Mouse (Mus musculus) E14TG2a.4 (cell line): ENCODE results near the gene Optn.

ENCODE experiments used
- H3K27me3 ChIP-seq: 2 replicates; pipeline ENCODE4 v1.6.1; 2014; ENCODE audit warnings: low read length, control low read depth; ENCODE audit not compliant: insufficient read depth
- H3K36me3 ChIP-seq: 2 replicates; pipeline ENCODE4 v1.6.1; 2014; ENCODE audit warnings: low read length, control low read depth; ENCODE audit not compliant: insufficient read depth
- H3K4me1 ChIP-seq: replicated peaks from 2 replicates; pipeline ENCODE4 v1.6.1; 2014; ENCODE audit warnings: low read depth, low read length, control low read depth
- H3K4me3 ChIP-seq: replicated peaks from 2 replicates; pipeline ENCODE4 v1.5.1; 2014; ENCODE audit warnings: mild to moderate bottlenecking, low read length
- H3K9me3 ChIP-seq: 2 replicates; pipeline ENCODE4 v1.6.1; 2014; ENCODE audit warnings: low read length, control low read depth
- CTCF ChIP-seq: conservative IDR thresholded peaks from 2 replicates; pipeline ENCODE4 v1.5.1; 2014; ENCODE audit warnings: low read length
- NANOG ChIP-seq: IDR thresholded peaks from 2 replicates; pipeline ENCODE4 v1.6.1; 2014; ENCODE audit warnings: borderline replicate concordance, low read length, mixed read lengths
- POU5F1 ChIP-seq: IDR thresholded peaks from 2 replicates; pipeline ENCODE4 v1.6.1; 2014; ENCODE audit warnings: low read length, borderline replicate concordance

The Optn gene

DNA sequence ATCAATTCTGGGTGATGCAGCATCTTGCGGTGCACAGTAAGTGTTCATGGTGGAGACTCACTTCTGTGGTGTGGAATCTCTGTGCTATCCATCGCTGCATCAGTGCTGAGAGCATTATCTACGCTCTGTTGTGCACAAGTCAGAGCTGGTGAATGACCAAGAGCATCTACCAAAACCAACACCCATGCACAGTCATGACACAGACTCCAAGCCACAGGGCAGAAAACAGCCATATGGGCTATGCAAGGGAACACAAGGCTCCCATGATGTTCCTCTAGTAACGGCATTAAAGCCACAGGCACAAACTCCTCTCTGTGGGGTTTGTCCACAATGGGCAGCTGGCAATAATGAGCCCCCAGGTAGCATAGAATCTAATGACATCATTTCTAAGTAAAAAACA lies 34.0 kb downstream of the Optn start:
- Histone ChIP-seq H3K27me3 (no peaks in the 10 kb centered on the region), H3K36me3 (peaks cover 7% of the 10 kb centered on the region; the same call in 1 of the 2 replicates), H3K9me3 (no peaks in the 10 kb centered on the region), H3K4me1 (peaks cover 48% of the 10 kb centered on the region), H3K4me3 (no peak overlapping the region)
- no peak for TF ChIP-seq CTCF

DNA sequence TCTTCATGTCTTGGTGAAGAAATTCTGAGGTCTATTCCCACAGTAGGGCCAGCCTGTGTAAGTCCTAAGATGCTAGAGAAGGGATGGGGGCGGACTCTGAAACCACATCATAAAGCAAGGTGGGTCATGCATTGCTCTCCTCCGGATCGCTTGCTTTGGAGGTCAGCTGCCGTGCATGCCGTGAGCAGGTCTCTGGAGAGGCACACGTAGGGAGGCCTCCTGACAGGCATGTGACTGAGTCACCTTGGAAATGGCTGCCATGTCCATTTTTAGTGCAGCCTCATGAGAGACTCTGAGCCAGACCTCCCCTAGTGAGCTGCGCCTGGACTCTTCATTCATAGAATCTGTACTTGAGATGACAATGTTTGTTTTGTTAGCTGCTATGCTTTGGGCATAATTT lies 35.8 kb downstream of the Optn start:
- H3K27me3 ChIP-seq, result no peaks in the 10 kb centered on the region
- TF ChIP-seq POU5F1 (no peak), NANOG (no peak), CTCF (no peak)

DNA sequence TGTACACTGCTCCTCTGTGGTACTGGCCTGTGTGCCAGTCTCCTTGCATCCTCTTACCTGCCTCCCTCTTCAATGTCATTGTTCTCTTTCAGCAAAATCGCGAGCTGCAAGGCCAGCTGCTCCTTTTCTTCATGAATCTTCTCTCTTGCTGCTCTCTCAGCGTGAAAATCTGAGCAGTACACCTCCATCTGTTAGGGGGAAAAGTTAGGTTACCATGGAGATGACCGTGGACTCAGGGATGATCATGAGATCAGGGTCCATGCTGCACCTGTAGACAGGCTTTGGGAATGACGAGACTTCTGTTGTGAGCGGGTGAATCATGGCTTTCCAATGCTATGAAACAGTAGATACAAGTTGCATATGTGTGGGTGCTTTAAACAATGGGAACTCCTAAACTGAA lies 36.8 kb downstream of the Optn start:
- H3K36me3 ChIP-seq, result peaks cover 7% of the 10 kb centered on the region; the same call in 1 of the 2 replicates

More for the DNA sequence above, 35.8 kb downstream of the Optn start:
- Histone ChIP-seq H3K4me1 (peaks cover 37% of the 10 kb centered on the region), H3K4me3 (0 out of 2 replicates have a peak overlapping the region, but pooled peaks have one; percentile 1), H3K36me3 (peaks cover 7% of the 10 kb centered on the region; the same call in 1 of the 2 replicates), H3K9me3 (no peaks in the 10 kb centered on the region)

DNA sequence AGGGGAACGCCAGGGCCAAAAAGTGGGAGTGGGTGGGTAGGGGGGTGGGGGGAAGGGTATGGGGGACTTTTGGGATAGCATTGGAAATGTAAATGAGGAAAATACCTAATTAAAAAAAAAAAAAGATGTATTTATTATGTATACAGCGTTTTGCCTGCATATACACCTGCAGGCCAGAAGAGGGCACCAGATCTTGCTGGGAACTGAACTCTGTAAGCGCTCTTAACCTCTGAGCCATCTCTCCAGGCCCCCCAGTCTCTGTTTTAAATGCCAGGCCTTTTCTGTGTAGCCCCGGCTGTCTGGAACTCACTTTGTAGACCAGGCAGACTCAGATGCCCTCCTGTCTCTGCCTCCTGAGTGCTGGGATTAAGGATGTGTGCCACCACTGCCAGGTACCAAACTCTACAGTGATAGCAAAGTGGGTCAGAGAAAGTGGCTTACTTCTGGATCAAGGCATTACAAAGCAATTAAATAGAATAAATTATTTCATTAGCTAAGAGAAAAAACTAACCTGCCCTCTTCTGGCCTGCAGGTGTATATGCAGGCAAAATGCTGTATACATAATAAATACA lies 38.6 kb downstream of the Optn start:
- TF ChIP-seq CTCF, result peak; percentile 50
- no peak for TF ChIP-seq NANOG
- TF ChIP-seq POU5F1, result no peak
- Histone ChIP-seq H3K9me3 (no peaks in the 10 kb centered on the region), H3K4me3 (no peak overlapping the region), H3K27me3 (no peaks in the 10 kb centered on the region), H3K4me1 (peaks cover 26% of the 10 kb centered on the region), H3K36me3 (peaks cover 9% of the 10 kb centered on the region; the same call in 1 of the 2 replicates)

More for the DNA sequence above, 36.8 kb downstream of the Optn start:
- TF ChIP-seq NANOG (no peak), POU5F1 (no peak), CTCF (no peak)
- H3K27me3 ChIP-seq, result no peaks in the 10 kb centered on the region
- H3K9me3 ChIP-seq, result no peaks in the 10 kb centered on the region
- peaks cover 27% of the 10 kb centered on the region for H3K4me1 ChIP-seq
- no peak overlapping the region for H3K4me3 ChIP-seq

DNA sequence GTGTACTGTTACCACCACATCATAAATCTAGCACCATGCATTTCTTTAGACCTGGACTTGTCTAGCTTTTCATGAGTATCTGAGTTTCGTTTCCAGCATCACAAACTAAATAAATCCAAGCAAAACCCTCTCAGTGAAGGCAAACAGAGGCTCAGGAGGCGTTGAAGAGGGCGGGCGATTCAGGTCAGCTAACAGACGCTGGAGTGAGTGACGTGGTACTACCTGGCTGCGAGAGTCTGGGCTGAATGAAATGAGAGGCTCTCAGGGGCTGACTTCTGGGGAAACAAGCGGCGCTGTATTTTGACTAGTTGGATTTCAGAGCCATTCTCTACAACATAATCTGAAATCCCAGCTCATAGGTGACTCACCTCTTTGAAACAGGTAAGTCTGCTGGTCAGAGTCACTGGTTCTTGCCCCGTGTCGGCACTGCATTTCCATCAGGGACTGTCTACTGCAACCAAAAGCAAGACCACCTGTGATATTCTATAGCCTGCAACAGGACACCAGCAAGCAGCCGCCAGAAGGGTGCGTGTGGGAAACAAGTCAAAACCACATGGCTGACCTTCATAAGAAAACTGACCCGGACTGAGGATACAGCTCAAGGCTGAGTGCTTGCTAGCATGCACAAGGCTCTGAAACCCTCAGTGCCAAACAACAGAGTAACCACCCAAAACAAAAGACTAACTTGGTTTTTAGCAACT lies 40.0 kb downstream of the Optn start:
- no peak overlapping the region for H3K4me3 ChIP-seq
- H3K36me3 ChIP-seq, result peaks cover 5% of the 10 kb centered on the region; the same call in 1 of the 2 replicates
- no peak for TF ChIP-seq NANOG
- TF ChIP-seq CTCF, result no peak
- TF ChIP-seq POU5F1, result no peak
- no peaks in the 10 kb centered on the region for H3K27me3 ChIP-seq
- no peaks in the 10 kb centered on the region for H3K9me3 ChIP-seq
- H3K4me1 ChIP-seq, result peaks cover 26% of the 10 kb centered on the region

DNA sequence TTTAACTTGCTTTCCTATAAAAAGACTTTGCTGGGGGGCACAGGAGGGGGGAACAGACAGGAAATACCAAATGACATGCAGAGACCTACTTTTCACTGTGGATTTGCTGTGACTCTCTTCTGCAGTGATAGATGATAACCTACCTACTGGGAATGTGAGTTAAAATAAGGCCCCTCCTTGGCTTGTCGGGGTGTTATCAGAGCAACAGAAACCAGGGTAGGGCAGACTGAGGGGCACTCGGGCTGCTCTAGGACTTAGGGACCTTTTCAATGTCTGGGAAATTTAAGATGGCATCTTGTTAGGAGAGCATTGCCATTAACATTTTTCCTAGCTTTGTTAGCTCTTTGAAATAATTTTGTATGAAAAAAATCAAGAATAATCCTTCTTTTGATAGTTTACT lies 40.6 kb downstream of the Optn start:
- Histone ChIP-seq H3K4me1 (peaks cover 24% of the 10 kb centered on the region), H3K36me3 (peaks cover 5% of the 10 kb centered on the region; the same call in 1 of the 2 replicates), H3K27me3 (no peaks in the 10 kb centered on the region), H3K9me3 (no peaks in the 10 kb centered on the region), H3K4me3 (no peak overlapping the region)
- TF ChIP-seq NANOG (no peak), POU5F1 (no peak), CTCF (no peak)

DNA sequence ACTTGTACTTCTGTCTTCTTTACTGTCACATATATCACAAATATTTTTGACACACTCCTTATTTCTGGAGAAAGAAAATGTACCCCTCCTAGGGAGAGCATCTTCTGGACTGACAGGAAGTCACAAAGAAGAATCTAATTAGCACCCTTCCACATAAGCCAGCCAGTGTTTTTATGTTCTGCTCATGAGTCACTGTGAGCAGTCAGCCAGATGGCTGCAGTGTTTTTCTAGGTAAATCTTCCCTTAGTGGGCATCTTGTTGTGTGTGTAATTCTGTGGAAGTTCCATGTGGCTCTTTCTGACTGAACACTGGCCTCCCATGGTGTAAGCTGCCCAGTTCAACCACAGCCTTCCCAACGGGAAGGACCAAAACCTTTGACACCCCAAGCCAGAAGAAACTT lies 44.1 kb downstream of the Optn start:
- H3K4me3 ChIP-seq, result no peak overlapping the region
- H3K4me1 ChIP-seq, result peaks cover 30% of the 10 kb centered on the region
- no peaks in the 10 kb centered on the region for H3K27me3 ChIP-seq
- H3K9me3 ChIP-seq, result no peaks in the 10 kb centered on the region
- no peak for TF ChIP-seq POU5F1
- TF ChIP-seq CTCF, result no peak
- TF ChIP-seq NANOG, result no peak
- 0 out of 2 replicates have a peak, but pooled peaks cover 2% of the 10 kb centered on the region for H3K36me3 ChIP-seq

DNA sequence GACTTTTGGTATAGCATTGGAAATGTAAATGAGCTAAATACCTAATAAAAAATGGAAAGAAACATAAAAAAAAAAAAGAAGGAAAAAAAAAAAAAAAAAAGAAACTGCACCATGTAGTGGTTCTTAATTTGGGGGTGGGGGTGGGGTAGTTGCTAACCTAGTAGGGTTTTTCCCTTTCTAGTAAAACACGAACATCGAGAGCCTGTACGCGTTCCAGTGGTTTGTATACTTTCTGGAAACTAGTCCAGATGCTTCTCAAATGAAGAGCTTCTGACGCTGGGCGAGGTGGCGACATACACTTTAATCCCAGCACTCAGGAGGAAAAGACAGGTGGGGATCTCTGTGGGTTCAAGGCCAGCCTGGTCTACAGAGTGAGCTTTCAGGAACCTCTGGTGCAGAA lies 46.9 kb downstream of the Optn start:
- no peak overlapping the region for H3K4me3 ChIP-seq
- H3K4me1 ChIP-seq, result peaks cover 43% of the 10 kb centered on the region
- H3K9me3 ChIP-seq, result no peaks in the 10 kb centered on the region
- H3K27me3 ChIP-seq, result no peaks in the 10 kb centered on the region
- H3K36me3 ChIP-seq, result 0 out of 2 replicates have a peak, but pooled peaks cover 2% of the 10 kb centered on the region
- TF ChIP-seq CTCF (no peak), POU5F1 (no peak), NANOG (no peak)

DNA sequence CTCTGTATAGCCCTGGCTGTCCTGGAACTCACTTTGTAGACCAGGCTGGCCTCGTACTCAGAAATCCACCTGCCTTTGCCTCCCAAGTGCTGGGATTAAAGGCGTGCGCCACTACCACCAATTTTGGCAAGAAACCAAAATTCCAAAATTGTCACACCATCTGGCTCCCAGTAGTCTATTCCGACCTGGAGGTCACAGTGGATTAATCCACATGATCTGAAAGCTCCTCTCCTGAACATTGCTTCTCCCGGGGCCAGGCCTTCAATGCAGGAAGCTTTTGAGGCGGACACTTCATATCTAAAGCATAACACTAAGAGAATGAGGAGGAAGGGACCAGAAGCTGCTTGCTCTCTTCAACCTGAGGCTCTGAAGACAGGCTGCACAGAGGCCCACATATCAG lies 48.3 kb downstream of the Optn start:
- peaks cover 10% of the 10 kb centered on the region for H3K36me3 ChIP-seq
- H3K4me1 ChIP-seq, result peaks cover 51% of the 10 kb centered on the region
- TF ChIP-seq POU5F1, result no peak
- TF ChIP-seq NANOG, result no peak
- TF ChIP-seq CTCF, result no peak
- H3K9me3 ChIP-seq, result no peaks in the 10 kb centered on the region
- H3K4me3 ChIP-seq, result no peak overlapping the region
- no peaks in the 10 kb centered on the region for H3K27me3 ChIP-seq
